Mouse (Mus musculus) midbrain, embryonic 10.5 days (tissue): ENCODE data around the gene Vsig8. TPM values are rescaled to one million over a fixed set of nuclear protein-coding genes. Genes with fewer than 3 reads are reported as not detected.

Experiments
- DNase-seq: peaks from one replicate; pipeline ENCODE4 v3.0.0-alpha.2; 2017; ENCODE audit warnings: low spot score
- H3K27ac ChIP-seq: fragments of 300-500 bp; sonication (generic); replicated peaks from 2 replicates; pipeline ENCODE4 v1.5.1; 2016; ENCODE audit warnings: mild to moderate bottlenecking
- H3K27me3 ChIP-seq: fragments of 300-500 bp; sonication (generic); 2 replicates; pipeline ENCODE4 v1.6.1; 2016; ENCODE audit warnings: low read depth, mild to moderate bottlenecking; ENCODE audit not compliant: poor library complexity, severe bottlenecking
- H3K36me3 ChIP-seq: fragments of 300-500 bp; sonication (generic); 2 replicates; pipeline ENCODE4 v1.6.1; 2016; ENCODE audit warnings: mild to moderate bottlenecking, moderate library complexity
- H3K4me1 ChIP-seq: fragments of 300-500 bp; sonication (generic); 2 replicates; pipeline ENCODE4 v1.6.1; 2016
- H3K4me3 ChIP-seq: fragments of 300-500 bp; sonication (generic); 2 replicates; pipeline ENCODE4 v1.5.1; 2016; ENCODE audit warnings: mild to moderate bottlenecking, moderate library complexity
- H3K9me3 ChIP-seq: fragments of 300-500 bp; sonication (generic); replicated peaks from 2 replicates; pipeline ENCODE4 v1.6.1; 2016; ENCODE audit warnings: mild to moderate bottlenecking
- WGBS: fragments of 180-500 bp; shearing (Covaris S2); methylation state at CpG from one replicate; pipeline ENCODE4 v1.1.7; 2016; 5-methylcytosine and 5-hydroxymethylcytosine counted together
- polyA plus RNA-seq: library from polyadenylated mRNA; unstranded; fragments of >200 nt; fragmentation: Nextera tagmentation; extraction: Ambion mirVana; gene quantifications from 2 replicates; pipeline ENCODE4 v1.2.1, GENCODE M21; 2016

Vsig8 gene
- polyA plus RNA-seq, 1 experiment from 2014 or later = 0.17 TPM

DNA sequence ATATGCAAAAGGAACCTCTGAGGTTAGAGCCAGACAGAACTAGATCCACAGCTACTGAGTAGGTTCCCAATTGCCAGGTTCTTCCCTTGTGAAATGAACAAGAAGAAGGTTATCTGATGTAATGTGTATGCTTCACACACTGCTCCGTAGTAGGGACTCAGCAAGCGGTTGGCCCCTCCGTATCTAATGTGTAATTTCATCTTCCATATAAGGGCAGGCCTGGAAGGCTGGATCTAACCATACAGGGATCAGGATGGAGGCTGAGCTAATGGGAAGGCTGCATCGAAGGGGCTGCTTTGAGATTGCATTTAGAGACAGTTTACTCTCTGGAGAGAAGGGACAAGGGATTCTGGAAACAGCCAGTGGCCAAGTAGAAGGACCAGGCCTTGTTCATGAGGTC is 12.0 kb downstream of the Vsig8 start:
- Histone ChIP-seq H3K9me3 (no peaks in the 10 kb centered on the region), H3K36me3 (no peaks in the 10 kb centered on the region), H3K4me1 (peaks cover 10% of the 10 kb centered on the region), H3K4me3 (no peak overlapping the region), H3K27me3 (peaks cover 26% of the 10 kb centered on the region), H3K27ac (no peak overlapping the region)
- no peak for DNase-seq
- WGBS = 77% methylated on average over 4 of the region's 4 CpGs

DNA sequence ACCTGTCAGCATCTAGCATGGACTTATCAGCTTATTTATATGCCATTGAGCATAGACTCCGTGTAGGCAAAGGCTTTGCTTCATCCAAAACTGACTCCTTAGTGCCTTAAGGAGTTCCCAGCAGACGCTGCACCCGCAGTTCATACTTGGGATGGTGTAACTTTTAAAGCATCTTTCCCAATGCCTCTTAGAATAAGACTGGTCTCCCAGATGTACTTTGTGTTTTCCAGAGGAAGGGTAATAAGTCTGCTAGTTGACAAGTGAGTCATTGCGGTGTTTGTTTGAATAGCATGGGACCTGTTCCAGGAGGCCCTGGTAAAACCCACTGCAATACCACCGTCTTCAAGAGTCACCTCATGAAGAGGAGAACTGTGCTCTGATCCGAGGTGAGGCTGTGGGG is 24.4 kb downstream of the Vsig8 start:
- Histone ChIP-seq H3K9me3 (no peaks in the 10 kb centered on the region), H3K4me1 (0 out of 2 replicates have a peak, but pooled peaks cover 3% of the 10 kb centered on the region), H3K36me3 (no peaks in the 10 kb centered on the region), H3K27me3 (peaks cover 25% of the 10 kb centered on the region), H3K27ac (no peak overlapping the region), H3K4me3 (no peak overlapping the region)
- WGBS = 77% methylated on average over 6 of the region's 6 CpGs
- no peak for DNase-seq

GRCm38 (mm10) chr1:172582436-172582835 is 26.7 kb downstream of the Vsig8 start:
- peaks cover 20% of the 10 kb centered on the region for H3K4me1 ChIP-seq
- H3K4me3 ChIP-seq = no peak overlapping the region
- DNase-seq = no peak
- H3K27me3 ChIP-seq = peaks cover 37% of the 10 kb centered on the region
- no peak overlapping the region for H3K27ac ChIP-seq
- WGBS = 88% methylated on average over 8 of the region's 8 CpGs
- H3K9me3 ChIP-seq = no peaks in the 10 kb centered on the region
- H3K36me3 ChIP-seq = no peaks in the 10 kb centered on the region

DNA sequence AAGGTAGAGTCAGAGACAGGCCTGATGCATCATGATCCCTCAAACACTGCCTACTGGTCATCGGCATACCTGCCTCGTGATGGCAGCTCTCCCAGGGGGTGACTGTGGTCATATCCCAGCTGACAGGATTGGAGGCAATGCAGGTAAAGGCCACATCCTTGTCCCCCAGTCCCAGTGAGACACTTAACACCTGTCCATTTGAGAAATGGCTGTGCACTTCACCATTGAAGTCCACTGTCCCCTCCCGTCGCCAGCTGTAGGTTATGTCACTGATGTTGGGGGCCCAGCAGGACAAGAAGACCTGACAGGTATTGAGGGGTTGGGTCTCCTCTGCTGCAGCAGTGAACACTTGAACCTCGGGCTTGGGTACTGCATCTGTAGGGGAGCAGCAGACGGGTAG is 28.5 kb downstream of the Vsig8 start:
- DNase-seq = no peak
- H3K4me1 ChIP-seq = peaks cover 20% of the 10 kb centered on the region
- WGBS = 81% methylated on average over 6 of the region's 6 CpGs
- H3K36me3 ChIP-seq = no peaks in the 10 kb centered on the region
- H3K27ac ChIP-seq = no peak overlapping the region
- no peaks in the 10 kb centered on the region for H3K9me3 ChIP-seq
- H3K27me3 ChIP-seq = peaks cover 43% of the 10 kb centered on the region
- H3K4me3 ChIP-seq = no peak overlapping the region

GRCm38 (mm10) chr1:172585026-172585425 is 29.3 kb downstream of the Vsig8 start:
- peaks cover 43% of the 10 kb centered on the region for H3K27me3 ChIP-seq
- H3K4me3 ChIP-seq = no peak overlapping the region
- peaks cover 20% of the 10 kb centered on the region for H3K4me1 ChIP-seq
- H3K27ac ChIP-seq = no peak overlapping the region
- no peak for DNase-seq
- H3K9me3 ChIP-seq = no peaks in the 10 kb centered on the region
- WGBS = 54% methylated on average over 4 of the region's 4 CpGs
- H3K36me3 ChIP-seq = no peaks in the 10 kb centered on the region

GRCm38 (mm10) chr1:172585612-172586567 is 30.2 kb downstream of the Vsig8 start:
- H3K27me3 ChIP-seq = peaks cover 43% of the 10 kb centered on the region
- H3K9me3 ChIP-seq = no peaks in the 10 kb centered on the region
- H3K36me3 ChIP-seq = no peaks in the 10 kb centered on the region
- H3K4me1 ChIP-seq = peaks cover 20% of the 10 kb centered on the region
- no peak overlapping the region for H3K27ac ChIP-seq
- no peak for DNase-seq
- 0 out of 2 replicates have a peak overlapping the region, but pooled peaks have one; percentile 12 for H3K4me3 ChIP-seq
- WGBS = 26% methylated on average over 26 of the region's 26 CpGs

- no peak within 1 kb of the TSS for H3K27ac ChIP-seq
- peaks cover 21% of the 10 kb centered on the region for H3K27me3 ChIP-seq
- H3K36me3 ChIP-seq = no peaks in the 10 kb centered on the region
- H3K4me1 ChIP-seq = peaks cover 16% of the 10 kb centered on the region
- DNase-seq = no peak
- no peak within 1 kb of the TSS for H3K4me3 ChIP-seq
- H3K9me3 ChIP-seq = no peaks in the 10 kb centered on the region
- 86% methylated on average over 7 of the region's 7 CpGs for WGBS
Observed at GRCm38 (mm10) chr1:172590385-172590784, 34.6 kb downstream of the Vsig8 start, which contains the start of gene Slamf8. Gene Slamf8, minus strand, starts transcription at chr1:172590568.

- no peak overlapping the region for H3K4me3 ChIP-seq
- no peak for DNase-seq
- 66% methylated on average over 3 of the region's 3 CpGs for WGBS
- H3K36me3 ChIP-seq = no peaks in the 10 kb centered on the region
- no peaks in the 10 kb centered on the region for H3K9me3 ChIP-seq
- no peaks in the 10 kb centered on the region for H3K27me3 ChIP-seq
- H3K4me1 ChIP-seq = no peaks in the 10 kb centered on the region
- no peak overlapping the region for H3K27ac ChIP-seq
Observed at GRCm38 (mm10) chr1:172593321-172593720, 37.6 kb downstream of the Vsig8 start.

- WGBS = 89% methylated on average over 2 of the region's 2 CpGs
- no peak for DNase-seq
- no peak overlapping the region for H3K27ac ChIP-seq
- H3K4me1 ChIP-seq = no peaks in the 10 kb centered on the region
- no peaks in the 10 kb centered on the region for H3K9me3 ChIP-seq
- H3K27me3 ChIP-seq = no peaks in the 10 kb centered on the region
- no peaks in the 10 kb centered on the region for H3K36me3 ChIP-seq
- no peak overlapping the region for H3K4me3 ChIP-seq
Observed at GRCm38 (mm10) chr1:172593956-172594355, 38.2 kb downstream of the Vsig8 start.

GRCm38 (mm10) chr1:172594495-172594894 is 38.8 kb downstream of the Vsig8 start:
- no peaks in the 10 kb centered on the region for H3K4me1 ChIP-seq
- no peaks in the 10 kb centered on the region for H3K36me3 ChIP-seq
- no peak overlapping the region for H3K27ac ChIP-seq
- DNase-seq = peak; percentile 53
- no peak overlapping the region for H3K4me3 ChIP-seq
- no peaks in the 10 kb centered on the region for H3K27me3 ChIP-seq
- no peaks in the 10 kb centered on the region for H3K9me3 ChIP-seq

DNA sequence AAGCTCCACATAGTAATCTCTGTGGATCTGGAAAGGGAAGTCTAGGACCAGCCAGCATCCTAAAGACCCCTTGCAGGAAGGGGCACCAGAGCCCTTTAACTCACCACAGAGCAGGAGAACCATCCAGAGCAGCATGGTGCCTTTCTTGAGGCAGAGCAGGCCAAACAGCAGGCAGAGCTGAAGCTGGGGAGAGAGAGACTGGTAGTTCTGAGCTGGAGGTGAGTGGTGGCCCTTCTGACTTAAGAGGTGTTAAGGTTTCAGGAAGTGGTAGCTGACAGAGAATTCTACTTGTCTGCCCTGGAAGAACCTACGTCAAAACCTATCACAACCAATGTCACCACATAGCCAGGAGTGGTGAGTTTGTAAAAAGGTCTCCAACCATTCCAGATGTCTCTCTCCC is 46.6 kb downstream of the Vsig8 start, which contains the start of gene Fcrl6:
Gene Fcrl6 (minus strand): TSS at position 226 of the 400 bp plus-strand sequence.
- no peaks in the 10 kb centered on the region for H3K9me3 ChIP-seq
- 74% methylated on average over 1 of the region's 1 CpGs for WGBS
- no peaks in the 10 kb centered on the region for H3K27me3 ChIP-seq
- DNase-seq = no peak
- no peak within 1 kb of the TSS for H3K27ac ChIP-seq
- H3K36me3 ChIP-seq = no peaks in the 10 kb centered on the region
- H3K4me1 ChIP-seq = no peaks in the 10 kb centered on the region
- H3K4me3 ChIP-seq = no peak within 1 kb of the TSS

DNA sequence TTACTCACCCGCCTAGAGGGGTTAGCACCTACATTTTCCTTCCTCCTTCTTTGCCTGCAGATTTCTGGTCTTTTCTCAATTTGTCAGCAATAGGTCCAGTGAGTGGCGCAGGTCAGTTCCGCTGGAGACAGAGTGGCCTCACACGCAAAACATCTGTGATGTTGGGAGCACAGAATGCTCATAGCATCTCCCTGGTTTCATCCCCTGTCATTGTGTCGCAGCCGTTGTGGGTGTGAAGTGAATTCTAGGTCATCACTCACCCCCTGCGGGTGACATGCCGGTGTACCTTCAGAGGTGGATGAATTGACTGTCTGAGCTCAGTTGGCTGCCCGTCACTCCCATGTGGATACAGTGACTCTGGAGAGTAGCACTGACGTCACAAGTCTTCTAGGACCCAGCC is 55.6 kb downstream of the Vsig8 start:
- Histone ChIP-seq H3K27ac (no peak overlapping the region), H3K36me3 (no peaks in the 10 kb centered on the region), H3K27me3 (no peaks in the 10 kb centered on the region), H3K9me3 (no peaks in the 10 kb centered on the region), H3K4me3 (no peak overlapping the region), H3K4me1 (peaks cover under 1% of the 10 kb centered on the region)
- 89% methylated on average over 10 of the region's 10 CpGs for WGBS
- no peak for DNase-seq

DNA sequence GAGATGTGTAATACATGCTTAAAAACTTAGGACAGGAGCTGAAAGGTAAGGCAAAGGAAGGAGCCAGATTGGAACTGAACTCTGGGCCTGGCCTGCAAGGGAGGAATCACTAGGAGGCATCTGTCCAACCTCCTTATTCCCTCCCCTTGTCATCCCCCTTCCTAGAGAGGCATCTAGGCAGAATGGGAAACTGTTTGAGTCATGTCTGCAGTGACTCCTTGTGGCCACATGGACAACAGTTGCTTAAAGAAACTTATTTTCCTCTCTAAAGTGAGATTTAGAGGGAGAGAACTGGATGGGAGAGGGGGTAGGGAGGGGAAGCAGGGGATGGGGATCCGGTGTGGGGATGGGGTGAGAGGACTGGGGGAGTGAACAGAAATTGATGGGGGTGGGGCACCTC is 57.0 kb downstream of the Vsig8 start:
- Histone ChIP-seq H3K4me1 (peaks cover 15% of the 10 kb centered on the region), H3K9me3 (no peaks in the 10 kb centered on the region), H3K4me3 (no peak overlapping the region), H3K27me3 (no peaks in the 10 kb centered on the region), H3K27ac (no peak overlapping the region), H3K36me3 (no peaks in the 10 kb centered on the region)
- 41% methylated on average over 1 of the region's 1 CpGs for WGBS
- no peak for DNase-seq
